Mouse (Mus musculus): ENCODE results near the gene Ano2. TPM values are rescaled to one million over a fixed set of nuclear protein-coding genes. Genes with fewer than 3 reads are reported as not detected.

The Ano2 gene
- polyA plus RNA-seq, 1 experiment = 0.28 TPM

- 55% methylated on average over 1 of the region's 1 CpGs for WGBS
- TF ChIP-seq CTCF (IDR thresholded peaks at IDR 0.05; ENCODE audit: insufficient read depth, low read length) = no peak
- no peak for TF ChIP-seq POLR2A (IDR thresholded peaks at IDR 0.05; ENCODE audit: borderline replicate concordance, extremely low read depth, low read depth, low read length)
- Histone ChIP-seq H3K4me3 (replicated peaks; ENCODE audit: extremely low read depth, low read depth, low read length) (no peak overlapping the region), H3K4me1 (ENCODE audit: control insufficient read depth, insufficient read depth, low read length) (no peaks in the 10 kb centered on the region; the same call in 1 of the 2 replicates)
- DNase-seq = no peak
These were observed 328.2 kb downstream of the Ano2 start for GRCm38 (mm10) chr6:126018411-126018810.

- Histone ChIP-seq H3K4me1 (ENCODE audit: control insufficient read depth, insufficient read depth, low read length) (no peaks in the 10 kb centered on the region; the same call in 1 of the 2 replicates), H3K4me3 (replicated peaks; ENCODE audit: extremely low read depth, low read depth, low read length) (no peak overlapping the region)
- DNase-seq = no peak
- 46% methylated on average over 8 of the region's 8 CpGs for WGBS
- no peak for TF ChIP-seq CTCF (IDR thresholded peaks at IDR 0.05; ENCODE audit: insufficient read depth, low read length)
- no peak for TF ChIP-seq POLR2A (IDR thresholded peaks at IDR 0.05; ENCODE audit: borderline replicate concordance, extremely low read depth, low read depth, low read length)
These were observed 343.6 kb downstream of the Ano2 start for GRCm38 (mm10) chr6:126033693-126034402.

GRCm38 (mm10) chr6:126034403-126034724 is 344.1 kb downstream of the Ano2 start:
- TF ChIP-seq CTCF (IDR thresholded peaks at IDR 0.05; ENCODE audit: insufficient read depth, low read length) (no peak), POLR2A (IDR thresholded peaks at IDR 0.05; ENCODE audit: borderline replicate concordance, extremely low read depth, low read depth, low read length) (no peak)
- 31% methylated on average over 2 of the region's 2 CpGs for WGBS
- DNase-seq = no peak
- Histone ChIP-seq H3K4me3 (replicated peaks; ENCODE audit: extremely low read depth, low read depth, low read length) (no peak overlapping the region), H3K4me1 (ENCODE audit: control insufficient read depth, insufficient read depth, low read length) (no peaks in the 10 kb centered on the region; the same call in 1 of the 2 replicates)

- WGBS = 65% methylated on average over 7 of the region's 7 CpGs
- TF ChIP-seq CTCF (IDR thresholded peaks at IDR 0.05; ENCODE audit: insufficient read depth, low read length) (no peak), POLR2A (IDR thresholded peaks at IDR 0.05; ENCODE audit: borderline replicate concordance, extremely low read depth, low read depth, low read length) (no peak)
- DNase-seq = no peak
These were observed 344.5 kb downstream of the Ano2 start for GRCm38 (mm10) chr6:126034728-126035127.

GRCm38 (mm10) chr6:126035621-126036020 is 345.4 kb downstream of the Ano2 start:
- no peak overlapping the region for H3K4me3 ChIP-seq (replicated peaks; ENCODE audit: extremely low read depth, low read depth, low read length)
- TF ChIP-seq CTCF (IDR thresholded peaks at IDR 0.05; ENCODE audit: insufficient read depth, low read length) (no peak), POLR2A (IDR thresholded peaks at IDR 0.05; ENCODE audit: borderline replicate concordance, extremely low read depth, low read depth, low read length) (no peak)
- 70% methylated on average over 2 of the region's 2 CpGs for WGBS
- no peaks in the 10 kb centered on the region; the same call in 1 of the 2 replicates for H3K4me1 ChIP-seq (ENCODE audit: control insufficient read depth, insufficient read depth, low read length)
- DNase-seq = no peak

More at GRCm38 (mm10) chr6:126034728-126035127, 344.5 kb downstream of the Ano2 start:
- H3K4me1 ChIP-seq (ENCODE audit: control insufficient read depth, insufficient read depth, low read length) = no peaks in the 10 kb centered on the region; the same call in 1 of the 2 replicates
- no peak overlapping the region for H3K4me3 ChIP-seq (replicated peaks; ENCODE audit: extremely low read depth, low read depth, low read length)

GRCm38 (mm10) chr6:126045931-126046330 is 355.7 kb downstream of the Ano2 start:
- Histone ChIP-seq H3K4me1 (ENCODE audit: control insufficient read depth, insufficient read depth, low read length) (no peaks in the 10 kb centered on the region), H3K4me3 (replicated peaks; ENCODE audit: extremely low read depth, low read depth, low read length) (no peak overlapping the region)
- TF ChIP-seq CTCF (IDR thresholded peaks at IDR 0.05; ENCODE audit: insufficient read depth, low read length) (peak; percentile 31; the same call in 1 of the 2 replicates), POLR2A (IDR thresholded peaks at IDR 0.05; ENCODE audit: borderline replicate concordance, extremely low read depth, low read depth, low read length) (no peak)
- 33% methylated on average over 4 of the region's 4 CpGs for WGBS
- no peak for DNase-seq

- Histone ChIP-seq H3K4me1 (ENCODE audit: control insufficient read depth, insufficient read depth, low read length) (no peaks in the 10 kb centered on the region), H3K4me3 (replicated peaks; ENCODE audit: extremely low read depth, low read depth, low read length) (no peak overlapping the region)
- TF ChIP-seq CTCF (IDR thresholded peaks at IDR 0.05; ENCODE audit: insufficient read depth, low read length) (no peak), POLR2A (IDR thresholded peaks at IDR 0.05; ENCODE audit: borderline replicate concordance, extremely low read depth, low read depth, low read length) (no peak)
- WGBS = 59% methylated on average over 4 of the region's 4 CpGs
- DNase-seq = no peak
These were observed 358.0 kb downstream of the Ano2 start for GRCm38 (mm10) chr6:126048206-126048605.

- TF ChIP-seq CTCF (IDR thresholded peaks at IDR 0.05; ENCODE audit: insufficient read depth, low read length) (no peak), POLR2A (IDR thresholded peaks at IDR 0.05; ENCODE audit: borderline replicate concordance, extremely low read depth, low read depth, low read length) (no peak)
- no peak for DNase-seq
- WGBS = 70% methylated on average over 5 of the region's 5 CpGs
- no peak overlapping the region for H3K4me3 ChIP-seq (replicated peaks; ENCODE audit: extremely low read depth, low read depth, low read length)
- no peaks in the 10 kb centered on the region for H3K4me1 ChIP-seq (ENCODE audit: control insufficient read depth, insufficient read depth, low read length)
These were observed 362.9 kb downstream of the Ano2 start for GRCm38 (mm10) chr6:126053136-126053535.

GRCm38 (mm10) chr6:126057706-126058105 is 367.5 kb downstream of the Ano2 start:
- TF ChIP-seq CTCF (IDR thresholded peaks at IDR 0.05; ENCODE audit: insufficient read depth, low read length) (no peak), POLR2A (IDR thresholded peaks at IDR 0.05; ENCODE audit: borderline replicate concordance, extremely low read depth, low read depth, low read length) (no peak)
- H3K4me3 ChIP-seq (replicated peaks; ENCODE audit: extremely low read depth, low read depth, low read length) = no peak overlapping the region
- WGBS = 78% methylated on average over 3 of the region's 3 CpGs
- H3K4me1 ChIP-seq (ENCODE audit: control insufficient read depth, insufficient read depth, low read length) = no peaks in the 10 kb centered on the region
- DNase-seq = no peak

- no peak overlapping the region for H3K4me3 ChIP-seq (replicated peaks; ENCODE audit: extremely low read depth, low read depth, low read length)
- WGBS = 81% methylated on average over 3 of the region's 3 CpGs
- DNase-seq = no peak
- H3K4me1 ChIP-seq (ENCODE audit: control insufficient read depth, insufficient read depth, low read length) = no peaks in the 10 kb centered on the region
- TF ChIP-seq CTCF (IDR thresholded peaks at IDR 0.05; ENCODE audit: insufficient read depth, low read length) (no peak), POLR2A (IDR thresholded peaks at IDR 0.05; ENCODE audit: borderline replicate concordance, extremely low read depth, low read depth, low read length) (no peak)
These were observed 390.3 kb downstream of the Ano2 start for GRCm38 (mm10) chr6:126080531-126080930.

Data from lung, adult 2 months (tissue).